Mouse (Mus musculus) megakaryocyte, embryonic 14.5 days (primary cell): ENCODE data around the gene Ttc4.

Experiments
- FLI1 ChIP-seq: IDR thresholded peaks from 2 replicates; pipeline ENCODE4 v1.6.1; 2012; ENCODE audit warnings: low read length, inconsistent platforms, mixed read lengths
- GATA1 ChIP-seq: IDR thresholded peaks from 3 replicates; pipeline ENCODE4 v1.6.1; 2012; ENCODE audit warnings: mixed read lengths, low read length, inconsistent platforms, borderline replicate concordance

DNA sequence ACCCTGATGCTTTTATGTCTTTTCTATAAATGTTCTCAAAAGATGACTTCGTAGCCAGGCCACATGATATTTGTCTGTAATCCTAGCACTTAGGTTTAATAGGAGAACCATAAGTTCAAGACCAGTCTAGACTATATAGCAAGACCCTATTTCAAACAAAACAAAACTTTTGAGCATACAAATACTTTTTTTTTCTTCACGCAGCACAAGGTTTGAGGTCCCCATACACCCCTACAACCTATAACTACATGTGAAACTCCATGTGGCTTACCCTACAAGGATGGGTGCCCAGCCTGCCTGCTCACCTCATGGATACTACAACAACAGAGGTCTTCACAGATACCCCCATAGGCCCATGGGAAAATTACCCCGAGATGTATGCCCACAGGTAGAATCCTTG is 408 bp upstream of the Ttc4 start:
- no peak for TF ChIP-seq GATA1
- no peak for TF ChIP-seq FLI1
